Comparison of ENCODE assay signal across 30 mouse cellular contexts in genomic region chr7:141696538-141696937, GRCm38 (mm10). TPM values are rescaled to one million over a fixed set of nuclear protein-coding genes. Genes with fewer than 3 reads are reported as not detected.
DNase-seq lines count a peak whose midpoint lies in the region; ATAC-seq and TF ChIP-seq lines count a peak whose summit lies in the region.
"Had no signal": no experiment of that assay in that cellular context is flagged by ENCODE, and none has a peak within 500 bp of the region (broad histone marks: within the 10 kb centered on the region; RNA-seq: fewer than 3 reads in every experiment).

No protein-coding gene starts in this region.

- H3K27me3 ChIP-seq in kidney, adult 2 months (replicated peaks; ENCODE audit: control insufficient read depth, insufficient read depth, low read length) = no peaks in the 10 kb centered on the region
- H3K27me3 ChIP-seq in midbrain, embryonic 10.5 days (ENCODE audit: low read depth, poor library complexity, severe bottlenecking) = peaks cover 15% of the 10 kb centered on the region; the same call in 1 of the 2 replicates
- peaks cover 3% of the 10 kb centered on the region; the same call in 1 of the 2 replicates for H3K27me3 ChIP-seq in midbrain, postnatal 0 days (ENCODE audit: insufficient read depth, low read length)
- H3K27me3 ChIP-seq: embryonic facial prominence, embryonic 15.5 days; forebrain, embryonic 12.5 days; forebrain, embryonic 15.5 days had no signal

- ATAC-seq in midbrain, postnatal 0 days (ENCODE audit: low FRiP score) = no peak
- ATAC-seq: CD4-positive, CD25-positive, alpha-beta regulatory T cell, adult 4 months; forebrain, embryonic 15.5 days; intestine, embryonic 15.5 days had no signal

- peak; percentile 15 to 31 for DNase-seq in cerebellum, postnatal 25 days
- DNase-seq in cerebellum, adult 8-10 months = no peak
- peak; percentile 6 for DNase-seq in kidney, postnatal 10 days
- no peak for DNase-seq in kidney, adult 2 months
- DNase-seq in midbrain, embryonic 10.5 days (ENCODE audit: low spot score) = no peak
- no peak for DNase-seq in midbrain, postnatal 0 days (ENCODE audit: low spot score)
- DNase-seq in layer of hippocampus, postnatal 25 days (ENCODE audit: extremely low spot score in 1 of 2, low spot score in 1 of 2) = no peak
- DNase-seq: adrenal gland, adult 2 months; adrenal gland, postnatal 14 days; cerebellum, adult 11 months; cerebellum, adult 9-10 months; gastrocnemius, postnatal 10 days; gastrocnemius, postnatal 36 days; heart, adult 2 months; heart, postnatal 14 days; heart, postnatal 4 days; kidney, adult 11 months had no signal

- no peak for TF ChIP-seq POLR2A in kidney, adult 2 months (IDR thresholded peaks at IDR 0.05; ENCODE audit: low read depth, low read length)

- WGBS in kidney, adult 2 months = 55% methylated on average over 13 of the region's 13 CpGs
- WGBS in midbrain, embryonic 10.5 days = 83% methylated on average over 13 of the region's 13 CpGs
- 78% methylated on average over 13 of the region's 13 CpGs for WGBS in midbrain, postnatal 0 days

- TF ChIP-seq CTCF in kidney, adult 2 months (conservative IDR thresholded peaks at IDR 0.05; ENCODE audit: insufficient read depth, insufficient read length, low read depth, low read length) = no peak
- TF ChIP-seq CTCF in midbrain, postnatal 0 days (IDR thresholded peaks at IDR 0.05) = no peak

- H3K4me3 ChIP-seq in kidney, adult 2 months (ENCODE audit: insufficient read depth, low read depth, low read length) = no peak overlapping the region
- H3K4me3 ChIP-seq in midbrain, embryonic 10.5 days = no peak overlapping the region
- H3K4me3 ChIP-seq in midbrain, postnatal 0 days (ENCODE audit: low read depth, low read length) = no peak overlapping the region
- H3K4me3 ChIP-seq: embryonic facial prominence, embryonic 12.5 days; embryonic facial prominence, embryonic 15.5 days; forebrain, embryonic 12.5 days; forebrain, embryonic 15.5 days; heart, adult 2 months; heart, embryonic 10.5 days; heart, embryonic 13.5 days; intestine, embryonic 15.5 days had no signal

- H3K4me1 ChIP-seq in kidney, adult 2 months (ENCODE audit: control insufficient read depth, insufficient read depth, low read length) = no peaks in the 10 kb centered on the region
- peaks cover 8% of the 10 kb centered on the region for H3K4me1 ChIP-seq in midbrain, embryonic 10.5 days
- no peaks in the 10 kb centered on the region for H3K4me1 ChIP-seq in midbrain, postnatal 0 days (ENCODE audit: insufficient read depth, low read length)
- H3K4me1 ChIP-seq: embryonic facial prominence, embryonic 12.5 days; embryonic facial prominence, embryonic 15.5 days; forebrain, embryonic 12.5 days; forebrain, embryonic 15.5 days; heart, embryonic 10.5 days; heart, embryonic 13.5 days; intestine, embryonic 15.5 days had no signal

- no peaks in the 10 kb centered on the region for H3K36me3 ChIP-seq in kidney, adult 2 months (ENCODE audit: control insufficient read depth, insufficient read depth, low read length)
- H3K36me3 ChIP-seq in midbrain, embryonic 10.5 days = no peaks in the 10 kb centered on the region
- H3K36me3 ChIP-seq in midbrain, postnatal 0 days (ENCODE audit: insufficient read depth, low read length) = no peaks in the 10 kb centered on the region
- H3K36me3 ChIP-seq: embryonic facial prominence, embryonic 12.5 days; embryonic facial prominence, embryonic 15.5 days; forebrain, embryonic 12.5 days; forebrain, embryonic 15.5 days; heart, embryonic 10.5 days; heart, embryonic 13.5 days; intestine, embryonic 15.5 days had no signal

- no peaks in the 10 kb centered on the region for H3K9me3 ChIP-seq in midbrain, embryonic 10.5 days (replicated peaks)
- no peaks in the 10 kb centered on the region for H3K9me3 ChIP-seq in midbrain, postnatal 0 days (ENCODE audit: low read length)
- H3K9me3 ChIP-seq: embryonic facial prominence, embryonic 12.5 days; embryonic facial prominence, embryonic 15.5 days; forebrain, embryonic 12.5 days; forebrain, embryonic 15.5 days; heart, embryonic 10.5 days; heart, embryonic 13.5 days; intestine, embryonic 15.5 days had no signal

- H3K27ac ChIP-seq in kidney, adult 2 months (ENCODE audit: insufficient read depth, low read depth, low read length) = no peak overlapping the region
- H3K27ac ChIP-seq in midbrain, embryonic 10.5 days (replicated peaks) = 0 out of 2 replicates have a peak overlapping the region, but pooled peaks have one; percentile 9
- H3K27ac ChIP-seq in midbrain, postnatal 0 days (ENCODE audit: low read depth, low read length) = no peak overlapping the region
- H3K27ac ChIP-seq: embryonic facial prominence, embryonic 12.5 days; embryonic facial prominence, embryonic 15.5 days; forebrain, embryonic 12.5 days; forebrain, embryonic 15.5 days; heart, adult 2 months; heart, embryonic 10.5 days; heart, embryonic 13.5 days; hindbrain, embryonic 14.5 days; intestine, embryonic 15.5 days had no signal

- H3K9ac ChIP-seq in midbrain, postnatal 0 days (replicated peaks; ENCODE audit: low read length, poor library complexity, severe bottlenecking) = no peak overlapping the region
- H3K9ac ChIP-seq: embryonic facial prominence, embryonic 12.5 days; embryonic facial prominence, embryonic 15.5 days; forebrain, embryonic 12.5 days; forebrain, embryonic 15.5 days; heart, embryonic 13.5 days; hindbrain, embryonic 14.5 days; intestine, embryonic 15.5 days had no signal

- no peak overlapping the region for H3K4me2 ChIP-seq in midbrain, postnatal 0 days (ENCODE audit: low read depth, low read length, poor library complexity, severe bottlenecking)
- H3K4me2 ChIP-seq: embryonic facial prominence, embryonic 12.5 days; embryonic facial prominence, embryonic 15.5 days; forebrain, embryonic 12.5 days; forebrain, embryonic 15.5 days; heart, embryonic 13.5 days; hindbrain, embryonic 14.5 days; intestine, embryonic 15.5 days had no signal

RNA-seq across cellular contexts. Expression of gene Muc2, which starts 6.4 kb away (rescaled TPM):
- polyA plus RNA-seq in kidney, adult 2 months (2012; rRNA removed) = 0.24 and 0.39 TPM in 2 replicates
- 0.21 TPM in 2 replicates for polyA plus RNA-seq in midbrain, embryonic 10.5 days (2016; fragmentation: Nextera tagmentation; extraction: Ambion mirVana)
- total RNA-seq in midbrain, postnatal 0 days (2014; rRNA removed) = 0.77 and 1.0 TPM in 2 replicates
- polyA plus RNA-seq in midbrain, postnatal 0 days (2015; fragmentation: Nextera tagmentation; extraction: Ambion mirVana) = 0.49 and 0.58 TPM in 2 replicates
- total RNA-seq in layer of hippocampus, postnatal 25 days (2021) = under 1 TPM; 0.20 to 0.54 TPM
- total RNA-seq: common myeloid progenitor, adult 5-6 weeks; gastrocnemius, adult 18-20 months; gastrocnemius, postnatal 36 days; granulocyte monocyte progenitor cell, adult 5-6 weeks; heart, adult 2 months; MEL had no signal
- polyA plus RNA-seq: CD4-positive, CD25-positive, alpha-beta regulatory T cell, adult 4 months had no signal

RNA-seq across cellular contexts. Expression of gene Muc6, which starts 41.4 kb away (rescaled TPM):
- 0.01 and 0.02 TPM in 2 replicates for polyA plus RNA-seq in kidney, adult 2 months (2012; rRNA removed)
- polyA plus RNA-seq in midbrain, embryonic 10.5 days (2016; fragmentation: Nextera tagmentation; extraction: Ambion mirVana) = 0.14 and 0.20 TPM in 2 replicates
- total RNA-seq in midbrain, postnatal 0 days (2014; rRNA removed) = not detected in 2 replicates
- 0.12 and 0.16 TPM in 2 replicates for polyA plus RNA-seq in midbrain, postnatal 0 days (2015; fragmentation: Nextera tagmentation; extraction: Ambion mirVana)
- total RNA-seq in layer of hippocampus, postnatal 25 days (2021) = not detected
- total RNA-seq: adrenal gland, adult 2 months; adrenal gland, postnatal 14 days; gastrocnemius, adult 18-20 months; gastrocnemius, postnatal 10 days; gastrocnemius, postnatal 36 days; heart, adult 2 months; heart, postnatal 14 days; heart, postnatal 4 days had no signal
- polyA plus RNA-seq: heart, adult 2 months had no signal

Comparison
In these comparisons a context has a peak if more than half of its experiments do, and no peak if none do; other contexts are left out.
1. DNase-seq: peak in cerebellum, postnatal 25 days (2 of 2) and kidney, postnatal 10 days (single experiment); none in cerebellum, adult 8-10 months (single experiment), kidney, adult 2 months (single experiment), midbrain, embryonic 10.5 days (single experiment), midbrain, postnatal 0 days (single experiment) and layer of hippocampus, postnatal 25 days (0 of 2).